Mouse (Mus musculus) embryo, embryonic 9.5 days (tissue): ENCODE measurements at regions not wholly inside any gene's neighbourhood (a gene's known extent, or its start where the extent isn't known, plus 50 kb on each side); places are given as distances from the start of the nearest gene placed in this dataset.

Source experiments
- DNase-seq: peaks from one replicate; pipeline ENCODE4 v3.0.0-alpha.2; 2017; ENCODE audit errors: extremely low spot score

DNA sequence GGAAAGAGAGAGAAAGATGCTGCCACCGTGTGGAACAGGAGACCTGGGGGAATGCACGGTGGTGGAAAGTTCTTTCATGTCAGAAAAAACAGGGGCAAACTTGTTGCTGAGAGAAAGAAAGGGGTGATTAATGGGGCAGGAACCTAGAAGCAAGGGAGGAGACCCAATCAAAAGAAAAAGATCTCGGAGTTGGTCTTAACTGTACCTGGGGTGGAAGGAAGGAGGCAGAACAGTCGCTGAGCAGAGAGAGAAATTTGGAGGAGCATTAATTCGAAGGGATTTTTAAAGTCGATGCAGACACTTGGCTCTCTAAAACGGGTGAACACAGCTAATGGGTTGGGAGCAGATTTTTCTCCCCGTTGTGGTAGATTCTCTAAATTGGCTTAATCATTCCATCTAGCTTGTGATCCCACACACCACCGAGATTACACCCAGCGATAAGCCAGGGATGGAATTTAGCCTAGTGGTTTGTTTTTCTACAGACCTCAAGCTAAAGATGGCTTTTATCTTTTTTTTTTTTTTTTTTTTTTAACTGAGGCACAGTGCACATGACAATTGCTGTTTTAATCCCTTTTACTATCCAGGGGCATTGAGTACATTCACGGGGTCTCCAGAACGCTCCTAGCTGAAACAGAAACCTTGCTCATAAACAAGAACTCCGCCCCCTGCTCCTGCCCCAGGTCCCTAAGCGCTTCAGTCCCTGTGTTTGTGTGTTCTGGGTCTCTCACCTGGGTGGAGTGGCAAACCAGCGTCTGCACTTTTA, 73.1 kb upstream of the Cpm start:
- DNase-seq: no peak

DNA sequence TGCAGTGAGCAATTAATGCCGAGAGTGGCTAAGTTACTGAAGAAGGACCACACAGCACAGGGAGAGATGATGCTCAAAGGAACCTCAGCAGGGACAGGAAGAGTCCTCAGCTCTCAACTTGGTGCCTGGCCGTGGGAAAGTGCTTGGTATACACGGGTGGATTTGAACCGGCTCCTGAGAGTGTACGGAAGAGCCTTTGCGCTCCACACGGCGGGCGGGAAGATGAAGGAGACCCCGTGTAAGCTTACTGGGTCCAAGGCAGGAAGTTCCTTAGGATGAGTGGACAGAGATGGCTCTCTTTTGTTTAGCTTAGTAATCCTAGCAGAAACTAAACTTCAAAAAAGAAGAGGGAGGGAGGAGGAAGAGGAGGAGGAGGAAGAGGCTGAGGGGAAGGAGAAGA, 73.8 kb upstream of the Cpm start:
- DNase-seq: no peak

GRCm38 (mm10) chr10:117555044-117555443, 74.3 kb upstream of the Cpm start:
- DNase-seq: no peak

DNA sequence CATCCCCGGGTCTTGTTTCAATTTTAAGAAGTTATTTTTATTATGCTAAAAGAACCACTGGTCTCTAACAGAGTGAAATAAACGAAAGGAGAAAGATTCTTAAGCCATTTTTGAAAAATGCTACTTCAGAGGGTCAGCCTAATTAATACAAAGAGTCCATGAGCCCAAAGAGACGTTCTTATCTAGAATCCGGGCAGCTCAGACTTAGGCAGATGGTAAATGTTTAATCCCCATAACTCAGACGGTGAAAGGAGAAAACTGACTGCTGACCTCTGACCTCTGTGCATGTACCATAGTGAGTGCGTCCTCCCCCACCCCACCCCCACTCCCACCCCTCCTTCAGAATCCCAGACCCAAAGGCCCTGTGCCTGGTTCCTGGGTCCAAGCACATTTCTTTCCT, 74.8 kb upstream of the Cpm start:
- DNase-seq: no peak

DNA sequence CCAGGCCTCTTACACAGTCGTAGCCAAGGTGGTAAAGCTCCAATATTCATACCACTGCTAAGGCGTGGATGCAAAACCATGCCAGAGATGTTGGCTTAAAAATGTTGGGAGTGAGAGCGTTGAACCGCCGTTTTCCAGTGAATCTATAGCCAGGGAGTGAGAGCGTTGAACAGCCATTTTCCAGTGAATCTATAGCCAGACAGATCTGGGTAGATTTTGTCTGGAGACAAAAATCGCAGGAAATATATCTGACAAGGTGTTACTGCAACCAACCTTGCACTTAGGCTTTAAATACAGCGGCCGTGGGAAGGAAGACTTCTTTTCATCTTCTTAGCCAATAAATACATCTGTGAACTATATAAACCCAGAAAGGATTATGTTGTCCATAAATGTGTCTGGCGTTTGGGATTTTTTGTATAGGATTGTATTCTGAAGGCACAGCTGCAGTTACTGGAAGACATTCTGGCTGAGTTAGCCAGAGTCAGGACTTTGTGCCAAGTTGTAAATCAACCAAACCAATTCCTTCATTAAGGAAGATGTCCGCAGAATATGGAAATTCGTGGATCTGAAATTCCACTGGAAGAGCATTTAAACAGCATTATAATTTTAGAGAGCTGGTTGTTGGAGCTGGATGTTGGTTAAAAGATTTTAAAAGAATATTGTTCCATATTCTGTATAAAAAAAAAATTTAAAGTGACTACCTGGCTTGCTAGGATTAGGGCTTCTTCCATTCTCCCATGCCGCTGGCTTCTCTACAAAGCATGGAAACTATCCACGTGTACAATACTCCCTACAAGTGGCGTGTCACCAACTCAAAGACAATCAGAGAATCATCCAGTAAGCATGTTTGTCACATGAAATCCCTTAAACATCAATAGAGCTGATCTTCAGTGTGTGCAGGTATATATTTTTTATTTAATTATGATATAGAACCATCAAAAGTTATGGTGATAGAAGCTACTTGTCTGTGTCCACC, 75.8 kb upstream of the Cpm start:
- DNase-seq: no peak

GRCm38 (mm10) chr10:117552049-117552652, 77.1 kb upstream of the Cpm start:
- no peak for DNase-seq

- no peak for DNase-seq
These were observed 77.9 kb upstream of the Cpm start for GRCm38 (mm10) chr10:117551234-117552048.

- no peak for DNase-seq
These were observed 79.3 kb upstream of the Cpm start for GRCm38 (mm10) chr10:117549854-117550605.

DNA sequence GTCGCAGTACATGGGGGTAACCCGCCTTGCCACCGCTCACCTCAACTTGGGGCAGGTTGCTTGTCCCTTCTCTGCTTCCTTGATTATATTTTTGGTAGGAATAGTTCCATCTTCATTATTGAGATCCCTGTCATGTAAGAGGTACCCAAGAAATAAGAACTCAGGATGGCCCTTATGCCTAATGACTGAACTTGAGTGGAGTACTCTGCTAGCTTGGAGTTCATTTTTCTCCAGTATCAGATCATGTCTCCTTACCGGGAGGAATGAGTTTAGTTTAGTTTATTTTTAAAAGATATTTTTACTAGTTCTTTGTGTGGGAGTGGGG, 79.8 kb upstream of the Cpm start:
- no peak for DNase-seq

GRCm38 (mm10) chr10:117548775-117549505, 80.4 kb upstream of the Cpm start:
- no peak for DNase-seq

DNA sequence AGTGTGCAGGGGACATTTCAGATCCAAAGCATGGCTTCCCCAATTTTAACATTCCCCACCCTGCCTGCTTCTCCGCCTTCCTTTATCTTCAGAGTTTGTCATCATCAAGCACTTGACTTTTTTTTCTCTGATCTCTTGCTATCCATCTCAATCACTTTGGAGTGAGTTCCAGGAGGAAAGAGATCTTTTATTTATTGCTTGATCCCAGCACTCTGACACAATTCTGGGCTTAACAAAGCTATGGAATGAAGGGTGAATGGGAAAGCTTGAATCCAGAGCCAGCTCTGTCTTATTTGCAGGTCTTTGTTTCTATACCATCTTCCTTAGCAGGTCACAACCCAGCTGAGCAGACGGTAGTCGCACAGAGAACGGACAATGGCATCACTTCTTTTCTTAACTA, 81.0 kb upstream of the Cpm start:
- no peak for DNase-seq

DNA sequence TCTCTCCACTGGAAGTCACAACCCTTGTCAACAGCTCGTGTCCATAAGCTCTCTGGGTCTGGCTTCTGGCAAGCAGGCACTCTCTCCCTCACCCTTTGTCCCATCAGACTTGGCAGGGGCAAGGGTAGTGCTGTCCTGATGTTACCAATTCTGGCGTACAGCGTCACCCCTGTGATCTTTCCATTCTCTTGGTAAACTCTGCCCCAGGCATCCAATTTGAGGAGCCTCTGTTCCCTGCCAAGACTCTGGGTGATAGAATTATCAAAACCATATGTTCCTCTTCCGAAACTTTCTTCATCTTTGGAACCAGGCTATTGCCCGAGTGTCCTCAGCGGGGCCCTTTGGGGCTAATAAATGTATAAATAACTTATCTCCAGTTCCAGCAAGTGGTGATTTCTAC, 82.0 kb upstream of the Cpm start:
- peak; percentile 19 for DNase-seq

- DNase-seq: no peak
These were observed 83.3 kb upstream of the Cpm start for GRCm38 (mm10) chr10:117545842-117546631.

DNA sequence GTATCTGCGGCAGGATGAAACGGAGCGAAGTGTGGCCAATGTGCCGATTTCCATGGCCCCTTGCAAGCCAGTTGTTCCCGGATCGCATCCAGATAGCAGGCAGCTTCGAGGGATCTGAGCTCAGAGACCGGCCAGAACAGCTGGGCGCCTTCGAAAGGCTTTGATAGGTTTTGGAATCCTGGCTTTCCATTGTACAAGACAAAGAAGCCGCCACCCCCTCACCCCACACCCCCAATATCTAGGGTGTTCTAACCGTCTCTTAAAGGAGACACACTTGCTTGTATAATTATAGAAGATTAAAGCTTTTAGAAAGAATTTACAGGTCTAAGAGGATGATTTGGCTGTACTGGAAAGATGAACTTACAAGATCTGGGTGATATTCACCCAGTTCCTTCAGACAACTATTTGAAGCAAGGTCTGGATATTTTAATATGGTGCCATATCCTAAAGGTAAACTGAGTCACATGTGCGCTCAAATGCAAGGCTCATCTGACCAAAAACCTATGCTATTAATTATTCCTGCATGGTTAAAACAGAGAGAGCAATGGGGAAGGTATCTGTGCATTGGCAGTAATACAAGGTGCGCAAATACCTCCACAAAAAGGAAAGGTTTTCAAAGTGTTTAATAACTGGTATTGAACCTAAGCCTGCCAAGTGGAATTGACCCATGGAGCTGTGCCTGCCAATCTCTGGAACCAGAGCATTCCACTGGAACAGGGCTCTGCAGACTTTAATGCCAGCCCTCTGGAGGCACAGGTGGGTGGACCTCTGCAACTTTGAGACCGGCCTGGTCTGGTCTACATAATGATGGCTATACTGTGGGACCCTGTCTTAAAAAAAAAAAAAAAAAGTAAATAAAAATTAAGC, 84.4 kb upstream of the Cpm start:
- DNase-seq: no peak

- no peak for DNase-seq
These were observed 85.2 kb upstream of the Cpm start for GRCm38 (mm10) chr10:117543995-117544679.

DNA sequence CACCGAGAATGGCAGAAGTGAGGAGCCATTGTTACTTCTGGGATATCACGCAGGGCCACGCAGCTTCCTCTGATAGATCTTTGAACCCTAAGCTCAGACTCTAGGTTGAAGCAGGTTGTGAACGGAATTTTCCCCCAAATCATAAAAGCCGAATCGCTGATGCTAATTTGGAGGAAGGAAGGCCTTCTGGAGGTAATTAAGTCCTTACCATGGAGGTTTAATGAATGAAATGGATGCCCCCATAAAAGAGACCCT, 85.7 kb upstream of the Cpm start:
- no peak for DNase-seq

DNA sequence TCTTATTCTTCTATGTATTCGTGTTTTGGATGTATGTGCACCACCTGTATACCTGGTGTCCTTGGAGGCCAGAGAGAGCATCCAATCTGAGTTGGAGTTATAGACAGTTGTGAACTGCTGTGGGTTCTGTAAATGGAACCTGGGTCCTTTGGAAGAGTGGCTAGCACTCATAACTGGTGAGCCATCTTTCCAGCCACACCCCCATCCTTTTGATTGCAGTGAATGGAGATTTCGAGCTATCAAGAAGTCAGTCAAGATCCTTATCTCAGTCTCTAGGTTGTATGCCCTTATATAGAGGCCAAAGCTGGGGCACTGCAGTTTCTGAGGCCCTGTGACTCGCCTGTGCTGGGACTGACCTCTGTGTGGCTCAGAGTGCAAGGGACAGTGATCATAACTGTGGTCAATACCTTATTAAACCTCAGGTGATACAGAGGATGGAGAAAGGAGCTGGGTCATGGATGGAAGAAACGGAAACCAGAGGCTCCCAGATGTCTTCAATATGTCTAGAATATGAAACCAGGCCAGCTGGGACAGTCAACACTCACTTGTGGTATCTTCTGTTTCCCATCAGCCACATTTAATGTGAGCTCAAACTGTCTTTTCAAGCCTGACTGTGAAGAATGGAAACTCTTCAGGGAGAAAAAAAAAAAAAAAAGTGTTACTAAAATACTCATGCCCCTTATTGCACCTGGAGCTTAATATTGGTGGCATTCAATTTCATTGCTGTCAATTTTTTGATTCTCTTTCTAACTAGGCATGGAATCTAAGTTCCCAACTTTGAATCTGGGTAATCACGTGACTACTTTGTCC, 86.2 kb upstream of the Cpm start:
- no peak for DNase-seq
